Mouse (Mus musculus) C2C12 (cell line): ENCODE data around the gene Rem1. TPM values are rescaled to one million over a fixed set of nuclear protein-coding genes. Genes with fewer than 3 reads are reported as not detected.

Source experiments
- H3K27me3 ChIP-seq: one replicate; pipeline ENCODE4 v1.6.1; 2011; ENCODE audit not compliant: control insufficient read depth, insufficient read depth, insufficient read length
- H3K36me3 ChIP-seq: one replicate; pipeline ENCODE4 v1.6.1; 2011; ENCODE audit not compliant: control insufficient read depth, insufficient read depth
- H3K4me3 ChIP-seq: one replicate; pipeline ENCODE4 v1.5.1; 2011; ENCODE audit warnings: mild to moderate bottlenecking, control low read depth; ENCODE audit not compliant: poor library complexity, insufficient read depth, severe bottlenecking
- H3K79me2 ChIP-seq: one replicate; pipeline ENCODE4 v1.6.1; 2011; ENCODE audit not compliant: control insufficient read depth, insufficient read depth
- H3K79me3 ChIP-seq: one replicate; pipeline ENCODE4 v1.6.1; 2011; ENCODE audit warnings: low read depth, control low read depth
- H3ac ChIP-seq: one replicate; pipeline ENCODE3; 2011; ENCODE audit warnings: low read depth; ENCODE audit not compliant: control insufficient read depth, insufficient read length
- CEBPB ChIP-seq: IDR thresholded peaks from one replicate; pipeline ENCODE4 v1.6.1; 2011; ENCODE audit warnings: low read depth, mild to moderate bottlenecking, control low read depth, moderate library complexity
- CTCF ChIP-seq: IDR thresholded peaks from one replicate; pipeline ENCODE4 v1.5.1; 2011; ENCODE audit not compliant: control insufficient read depth, insufficient read depth, insufficient read length
- FOSL1 ChIP-seq: IDR thresholded peaks from one replicate; pipeline ENCODE4 v1.8.0; 2011; ENCODE audit warnings: mild to moderate bottlenecking, low read length; ENCODE audit not compliant: poor library complexity, insufficient read depth, severe bottlenecking
- MAX ChIP-seq: IDR thresholded peaks from one replicate; pipeline ENCODE4 v1.6.1; 2011; ENCODE audit warnings: mild to moderate bottlenecking, control low read depth
- MYOD1 ChIP-seq: IDR thresholded peaks from one replicate; pipeline ENCODE4 v1.6.1; 2011; ENCODE audit warnings: low read depth; ENCODE audit not compliant: control insufficient read depth, insufficient read length
- MYOG ChIP-seq: IDR thresholded peaks from one replicate; pipeline ENCODE4 v1.6.1; 2011; ENCODE audit not compliant: control insufficient read depth, insufficient read length; ENCODE audit errors: extremely low read depth
- USF1 ChIP-seq: IDR thresholded peaks from one replicate; pipeline ENCODE4 v1.6.1; 2011; ENCODE audit warnings: low read depth, mild to moderate bottlenecking, control low read depth, moderate library complexity
- polyA plus RNA-seq: library from polyadenylated mRNA; unstranded; fragments of >200 nt; fragmentation: generic; extraction: Trizol; gene quantifications from one replicate; pipeline ENCODE4 v1.2.1, GENCODE M21; 2012; ENCODE audit warnings: missing spikeins

Rem1 gene
- polyA plus RNA-seq, 1 experiment, result 38.7 TPM

DNA sequence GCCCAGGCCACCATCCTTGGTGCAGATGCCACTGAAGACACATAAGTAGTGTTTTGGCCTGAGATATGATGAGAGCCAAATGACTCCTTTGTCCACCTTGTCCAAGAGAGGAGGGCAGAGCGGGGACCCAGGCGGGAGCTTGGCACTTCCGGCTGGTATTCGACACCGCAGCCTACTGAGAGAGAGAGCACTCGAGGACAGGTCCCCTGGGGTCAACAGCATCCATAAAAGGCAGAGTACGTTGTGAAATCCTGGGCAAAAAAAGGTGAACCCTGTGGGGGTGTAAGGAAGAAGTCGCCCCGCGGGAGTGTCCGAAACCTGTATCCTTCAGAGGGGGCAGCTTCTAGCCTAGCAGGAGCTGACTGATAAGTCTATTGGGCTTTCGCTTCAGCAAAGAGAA, 45.4 kb downstream of the Rem1 start:
- Histone ChIP-seq H3ac (peak overlapping the region; percentile 16), H3K4me3 (no peak overlapping the region), H3K36me3 (peaks cover 54% of the 10 kb centered on the region), H3K27me3 (no peaks in the 10 kb centered on the region), H3K79me2 (peaks cover 80% of the 10 kb centered on the region), H3K79me3 (peaks cover 74% of the 10 kb centered on the region)
- TF ChIP-seq FOSL1, result no peak

DNA sequence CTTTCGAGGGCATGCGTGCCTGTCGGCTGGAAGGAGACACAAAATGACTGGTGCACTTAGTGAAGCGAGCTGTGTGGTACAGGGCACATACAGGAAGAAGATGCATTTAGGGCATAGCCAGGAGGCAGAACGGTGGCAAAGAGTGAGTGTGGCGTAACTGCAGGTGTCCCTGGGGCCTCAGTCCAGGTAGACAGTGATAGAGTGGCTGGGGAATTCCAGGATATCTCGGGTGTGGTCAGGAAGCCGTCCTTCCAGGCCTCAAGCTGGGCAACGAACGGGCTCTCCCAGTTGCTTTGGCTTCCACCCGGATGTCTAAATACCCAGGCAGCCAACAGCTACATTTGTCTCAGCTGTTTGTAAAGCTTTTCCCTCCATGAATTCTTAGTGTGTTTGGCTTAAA, 47.4 kb downstream of the Rem1 start:
- H3K4me3 ChIP-seq, result no peak overlapping the region
- TF ChIP-seq USF1 (no peak), MYOG (no peak), CTCF (no peak), MAX (no peak), MYOD1 (no peak), CEBPB (no peak), FOSL1 (no peak)
- H3K27me3 ChIP-seq, result no peaks in the 10 kb centered on the region
- H3K79me3 ChIP-seq, result peaks cover 92% of the 10 kb centered on the region
- peaks cover 72% of the 10 kb centered on the region for H3K36me3 ChIP-seq
- H3K79me2 ChIP-seq, result peaks cover 100% of the 10 kb centered on the region
- no peak overlapping the region for H3ac ChIP-seq

DNA sequence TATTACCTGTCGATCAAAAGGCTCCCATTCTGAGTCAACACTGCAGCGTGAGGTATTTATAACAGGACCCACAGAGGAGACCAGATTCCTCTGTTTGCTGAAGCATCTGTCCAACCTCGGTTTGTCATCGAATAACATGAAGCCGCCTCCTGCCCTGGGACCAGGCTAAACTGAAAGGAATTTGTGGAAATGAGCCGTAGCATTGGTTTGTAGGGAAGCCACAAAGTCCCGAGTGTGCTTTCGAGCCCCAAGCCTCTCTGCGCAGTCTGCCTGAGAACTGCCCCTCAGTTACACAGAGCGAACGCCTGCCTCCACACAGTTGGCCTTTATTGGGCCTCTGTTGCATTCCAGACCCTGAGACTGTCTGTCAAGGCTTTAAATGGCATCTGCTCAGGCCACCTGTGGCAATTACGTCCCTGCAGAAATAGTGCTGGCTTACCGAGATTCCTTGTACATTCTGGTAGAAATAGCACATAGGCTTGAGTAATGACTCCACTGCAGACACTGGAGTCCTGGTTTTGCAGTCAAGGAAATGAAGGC, 48.6 kb downstream of the Rem1 start:
- no peak overlapping the region for H3K4me3 ChIP-seq
- no peaks in the 10 kb centered on the region for H3K27me3 ChIP-seq
- H3K79me3 ChIP-seq, result peaks cover 93% of the 10 kb centered on the region
- peak overlapping the region; percentile 28 for H3ac ChIP-seq
- TF ChIP-seq USF1 (no peak), CEBPB (no peak), MYOG (no peak), MAX (no peak), MYOD1 (no peak), CTCF (no peak), FOSL1 (no peak)
- H3K79me2 ChIP-seq, result peaks cover 100% of the 10 kb centered on the region
- H3K36me3 ChIP-seq, result peaks cover 83% of the 10 kb centered on the region

DNA sequence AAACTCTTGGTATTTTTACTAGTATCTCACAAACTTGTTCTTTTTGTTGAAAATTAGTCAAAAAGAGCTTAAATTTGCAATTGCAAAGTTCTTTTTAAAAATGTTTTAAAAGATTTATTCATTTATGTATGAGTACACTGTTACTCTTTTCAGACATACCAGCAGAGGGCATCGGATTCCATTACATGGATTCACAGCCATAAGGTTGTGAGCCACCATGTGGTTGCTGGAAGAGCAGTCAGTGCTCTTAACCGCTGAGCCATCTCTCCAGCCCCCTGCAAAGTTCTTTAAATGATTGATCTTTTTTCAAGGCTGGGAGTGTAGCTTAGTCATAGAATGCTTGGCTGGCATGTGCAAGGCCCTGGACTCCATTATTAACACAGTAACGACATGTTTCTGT, 51.6 kb downstream of the Rem1 start:
- Histone ChIP-seq H3ac (no peak overlapping the region), H3K79me2 (peaks cover 86% of the 10 kb centered on the region), H3K4me3 (no peak overlapping the region), H3K79me3 (peaks cover 65% of the 10 kb centered on the region), H3K36me3 (peaks cover 91% of the 10 kb centered on the region), H3K27me3 (no peaks in the 10 kb centered on the region)
- TF ChIP-seq MAX, result peak; percentile 61
- TF ChIP-seq FOSL1, result no peak

DNA sequence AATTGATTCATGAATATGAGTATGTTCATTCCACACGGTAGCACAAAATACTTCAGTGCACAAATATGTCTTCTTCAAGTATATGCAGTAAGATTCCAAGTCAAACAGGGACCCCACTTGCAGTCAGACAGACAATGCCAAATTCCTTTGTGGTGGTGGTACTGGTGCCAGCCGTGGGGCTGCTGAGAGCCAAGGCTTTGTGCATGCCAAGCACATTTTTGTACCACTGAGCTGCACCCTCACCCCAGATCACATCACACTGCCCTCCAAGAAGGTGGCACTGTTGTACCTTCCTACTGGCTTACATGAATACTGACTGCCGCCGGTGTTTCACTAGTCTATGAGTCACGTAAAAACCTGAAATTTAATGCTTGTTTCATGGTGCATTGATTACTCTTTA, 52.2 kb downstream of the Rem1 start:
- Histone ChIP-seq H3K79me3 (peaks cover 60% of the 10 kb centered on the region), H3K36me3 (peaks cover 95% of the 10 kb centered on the region), H3K4me3 (no peak overlapping the region), H3K79me2 (peaks cover 80% of the 10 kb centered on the region), H3K27me3 (no peaks in the 10 kb centered on the region), H3ac (peak overlapping the region; percentile 33)
- no peak for TF ChIP-seq MYOG
- TF ChIP-seq MAX, result no peak
- no peak for TF ChIP-seq USF1

DNA sequence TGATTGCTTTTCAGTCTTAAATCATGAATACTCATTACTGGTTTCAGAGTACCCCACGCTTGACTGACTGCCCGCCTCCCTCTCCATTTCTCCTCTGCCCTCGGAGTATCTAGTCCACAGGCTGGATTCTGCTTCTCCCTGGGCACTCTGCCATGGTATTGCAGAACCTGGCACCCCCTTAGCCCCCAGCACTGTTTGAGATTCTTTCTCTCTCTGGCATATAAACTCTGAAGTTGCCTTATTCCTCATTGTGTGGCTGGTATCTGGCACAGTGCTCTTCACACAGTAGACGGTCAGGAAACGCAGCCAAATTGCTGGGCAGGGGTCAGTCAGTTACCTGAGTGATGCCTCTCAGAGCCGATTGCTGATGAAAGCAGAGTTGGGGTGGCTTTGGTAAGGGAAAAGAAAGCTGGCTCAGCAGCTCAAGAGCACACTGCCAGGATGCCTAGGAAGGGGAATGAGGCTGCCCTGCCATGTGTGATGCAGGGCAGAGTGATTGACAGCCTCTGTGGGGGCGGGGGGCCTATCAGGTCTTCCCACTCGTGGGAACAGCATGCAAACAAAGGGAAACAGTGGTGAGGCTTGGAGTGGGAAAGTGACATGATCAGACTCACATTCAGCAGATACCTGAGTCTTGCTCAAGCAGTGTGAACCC, 53.1 kb downstream of the Rem1 start:
- H3K79me3 ChIP-seq, result peaks cover 52% of the 10 kb centered on the region

More for the DNA sequence above, 53.1 kb downstream of the Rem1 start:
- Histone ChIP-seq H3ac (no peak overlapping the region), H3K4me3 (no peak overlapping the region), H3K36me3 (peaks cover 96% of the 10 kb centered on the region), H3K79me2 (peaks cover 80% of the 10 kb centered on the region), H3K27me3 (no peaks in the 10 kb centered on the region)
- TF ChIP-seq MYOG (no peak), CEBPB (no peak), USF1 (no peak), MYOD1 (no peak), CTCF (no peak), MAX (no peak), FOSL1 (no peak)
